Mouse (Mus musculus) neutrophil, adult 83 days (primary cell): ENCODE measurements around the gene Spaca3. TPM values are rescaled to one million over a fixed set of nuclear protein-coding genes. Genes with fewer than 3 reads are reported as not detected.

Experiments
- total RNA-seq, 2 experiments: library from RNA; stranded (reverse); gene quantifications; one replicate each; pipeline ENCODE4 v1.2.4; 2023

Gene Spaca3
- total RNA-seq = not detected

GRCm38 (mm10) chr11:80858065-80858464 is at the start of gene Spaca3:
TSS of gene Spaca3 (plus strand) at chr11:80858365.

GRCm38 (mm10) chr11:80809993-80810821 is 48.0 kb upstream of the Spaca3 start, which contains the start of gene Tmem98:
TSS of gene Tmem98 (plus strand) at chr11:80810175.

Other genes with a start within 250 kb of the Spaca3 start
- 10 to 100 TPM; 10.8 to 11.7 TPM for gene Myo1d, start 78.3 kb upstream of the Spaca3 start, total RNA-seq
- gene Tmem98, start 48.2 kb upstream of the Spaca3 start, total RNA-seq = under 1 TPM in 1 of 2 experiments, not detected in 1; 0.73 TPM